Mouse (Mus musculus): ENCODE data around the gene Nbeal2. TPM values are rescaled to one million over a fixed set of nuclear protein-coding genes. Genes with fewer than 3 reads are reported as not detected.

Gene Nbeal2
- polyA plus RNA-seq, 1 experiment = 28.1 TPM

DNA sequence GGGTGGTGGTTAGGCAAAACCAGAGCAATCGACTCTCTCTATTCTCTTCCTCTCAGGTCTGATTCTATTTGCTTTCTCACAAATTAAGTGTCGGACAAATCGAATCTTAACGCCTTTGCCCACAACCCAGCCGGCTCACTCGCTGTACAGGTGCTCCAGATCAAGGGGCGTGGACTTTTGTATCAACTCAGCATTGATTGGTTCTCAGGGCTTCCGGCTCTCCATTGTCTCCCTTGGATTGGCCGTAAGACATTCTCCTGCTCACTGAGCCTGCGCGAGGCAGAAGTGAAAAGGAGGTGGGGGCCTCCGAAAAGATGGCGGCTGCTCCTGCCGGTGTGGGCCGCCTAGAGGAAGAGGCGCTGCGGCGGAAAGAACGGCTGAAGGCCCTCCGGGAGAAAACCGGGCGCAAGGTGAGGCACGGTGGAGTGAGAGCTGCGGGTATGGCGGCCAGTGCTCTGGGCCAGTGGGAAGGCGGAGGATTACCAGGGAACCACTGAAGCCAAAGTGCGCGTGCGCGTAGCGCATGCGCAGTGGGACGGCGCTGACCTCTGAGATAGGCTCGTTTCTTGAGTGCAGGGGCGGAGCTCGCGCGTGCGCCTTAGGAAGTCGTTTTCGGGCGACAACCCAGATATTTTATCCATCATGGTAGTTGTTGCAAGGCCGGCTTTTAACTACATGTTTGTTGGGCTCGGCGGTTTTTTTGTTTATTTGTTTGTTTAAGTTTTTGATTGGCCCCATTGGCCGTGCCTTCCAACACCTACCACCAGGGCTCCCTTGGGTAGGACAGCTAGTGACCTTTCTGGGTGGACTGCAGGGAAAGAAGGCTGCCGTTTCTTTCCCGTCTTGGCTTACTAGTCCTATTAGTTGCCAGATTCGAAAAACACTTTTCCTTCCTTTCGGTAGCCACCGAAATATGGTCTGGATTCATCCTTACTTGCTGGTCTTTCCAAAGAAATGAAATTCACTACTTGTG lies 2.6 kb upstream of the Nbeal2 start, which contains the start of gene Ccdc12:
TSS of gene Ccdc12 (plus strand) at position 255 of the 973 bp plus-strand sequence.
- H3K36me3 ChIP-seq (ENCODE audit: control insufficient read depth, insufficient read depth, low read length) = no peaks in the 10 kb centered on the region; the same call in 1 of the 2 replicates
- peak within 1 kb of the TSS; percentile 87 for H3K27ac ChIP-seq (ENCODE audit: insufficient read depth, low read depth, low read length)
- under 1% methylated on average over 52 of the region's 52 CpGs for WGBS
- no peaks in the 10 kb centered on the region for H3K27me3 ChIP-seq (ENCODE audit: control insufficient read depth, insufficient read depth, low read length)
- peak within 1 kb of the TSS; percentile 67 for H3K4me3 ChIP-seq (ENCODE audit: low read depth, low read length)
- TF ChIP-seq POLR2A (IDR thresholded peaks at IDR 0.05; ENCODE audit: low read depth, low read length) (peak; percentile 80), CTCF (IDR thresholded peaks at IDR 0.05; ENCODE audit: extremely low read depth, insufficient read length, insufficient replicate concordance, low read depth, low read length) (peak; percentile 14; the same call in 1 of the 2 replicates)
- H3K4me1 ChIP-seq (ENCODE audit: control insufficient read depth, insufficient read depth, insufficient read length, low read length) = peaks cover 31% of the 10 kb centered on the region

DNA sequence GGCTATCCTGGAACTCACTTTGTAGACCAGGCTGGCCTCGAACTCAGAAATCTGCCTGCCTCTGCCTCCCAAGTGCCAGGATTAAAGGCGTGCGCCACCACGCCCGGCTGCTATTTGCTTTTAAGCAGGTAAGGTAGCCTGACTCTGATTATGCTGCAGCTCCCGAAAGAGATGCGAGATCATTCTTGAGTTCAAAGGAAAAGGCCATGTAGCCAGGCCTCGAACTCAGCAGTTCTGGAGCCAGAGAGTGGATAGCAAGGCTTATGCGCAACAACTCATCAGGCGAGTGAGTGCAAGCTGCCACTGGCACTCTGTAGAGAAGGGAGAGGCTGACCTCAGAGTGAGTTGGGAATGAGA lies 1.7 kb upstream of the Nbeal2 start:
- Histone ChIP-seq H3K27me3 (ENCODE audit: control insufficient read depth, insufficient read depth, low read length) (no peaks in the 10 kb centered on the region), H3K36me3 (ENCODE audit: control insufficient read depth, insufficient read depth, low read length) (peaks cover 1% of the 10 kb centered on the region; the same call in 1 of the 2 replicates), H3K4me1 (ENCODE audit: control insufficient read depth, insufficient read depth, insufficient read length, low read length) (peaks cover 28% of the 10 kb centered on the region), H3K4me3 (ENCODE audit: low read depth, low read length) (peak overlapping the region; percentile 67; the same call in 1 of the 2 replicates), H3K27ac (ENCODE audit: insufficient read depth, low read depth, low read length) (peak overlapping the region; percentile 72)
- WGBS = 55% methylated on average over 10 of the region's 10 CpGs
- TF ChIP-seq CTCF (IDR thresholded peaks at IDR 0.05; ENCODE audit: extremely low read depth, insufficient read length, insufficient replicate concordance, low read depth, low read length) = no peak
- TF ChIP-seq POLR2A (IDR thresholded peaks at IDR 0.05; ENCODE audit: low read depth, low read length) = no peak

DNA sequence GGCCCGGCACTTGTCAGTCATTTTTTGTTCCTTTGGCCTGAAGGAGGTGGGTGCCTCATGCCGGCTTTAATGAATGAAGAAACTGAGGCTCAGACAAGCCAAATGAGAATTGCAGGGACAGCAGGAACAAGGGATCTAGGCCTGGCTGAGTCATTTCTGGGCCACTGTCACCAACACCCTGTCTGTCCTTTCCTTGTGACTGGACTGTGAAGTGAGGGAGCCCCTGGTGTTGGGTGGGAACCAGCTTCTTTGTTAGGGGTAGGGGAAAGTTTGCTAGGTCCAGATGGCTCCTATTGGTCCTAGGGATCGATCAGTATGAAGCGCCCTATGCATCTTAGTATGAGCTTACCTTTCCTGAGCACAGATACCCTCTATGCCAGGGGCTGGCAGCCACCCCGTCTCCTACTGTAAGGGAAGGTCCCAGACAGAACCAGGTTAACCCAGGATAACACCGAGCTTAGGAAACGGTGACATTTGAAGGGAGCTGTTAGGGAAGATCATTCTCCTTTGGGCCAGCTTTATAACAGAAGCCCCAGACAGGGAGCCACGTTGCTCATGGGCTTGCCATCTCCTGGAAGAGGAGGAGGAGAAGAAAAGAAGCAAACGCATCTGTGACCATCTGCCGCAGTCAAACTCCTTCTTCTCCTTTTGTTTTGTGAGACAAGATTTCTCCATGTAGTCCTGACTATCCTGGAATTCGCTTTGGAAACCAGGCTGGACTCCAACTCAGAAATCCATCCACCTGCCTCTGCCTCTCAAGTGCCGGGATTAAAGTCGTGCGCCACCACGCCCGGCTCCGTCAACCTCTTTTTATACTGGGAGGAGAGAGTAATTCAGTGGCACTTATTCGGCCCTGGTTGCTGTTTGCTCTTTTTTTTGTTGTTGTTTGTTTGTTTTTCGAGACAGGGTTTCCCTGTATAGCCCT lies 1.0 kb upstream of the Nbeal2 start:
- Histone ChIP-seq H3K4me3 (ENCODE audit: low read depth, low read length) (no peak overlapping the region), H3K4me1 (ENCODE audit: control insufficient read depth, insufficient read depth, insufficient read length, low read length) (peaks cover 27% of the 10 kb centered on the region), H3K36me3 (ENCODE audit: control insufficient read depth, insufficient read depth, low read length) (0 out of 2 replicates have a peak, but pooled peaks cover 1% of the 10 kb centered on the region), H3K27me3 (ENCODE audit: control insufficient read depth, insufficient read depth, low read length) (no peaks in the 10 kb centered on the region), H3K27ac (ENCODE audit: insufficient read depth, low read depth, low read length) (0 out of 2 replicates have a peak overlapping the region, but pooled peaks have one; percentile 32)
- no peak for TF ChIP-seq POLR2A (IDR thresholded peaks at IDR 0.05; ENCODE audit: low read depth, low read length)
- no peak for TF ChIP-seq CTCF (IDR thresholded peaks at IDR 0.05; ENCODE audit: extremely low read depth, insufficient read length, insufficient replicate concordance, low read depth, low read length)
- WGBS = 76% methylated on average over 19 of the region's 19 CpGs

DNA sequence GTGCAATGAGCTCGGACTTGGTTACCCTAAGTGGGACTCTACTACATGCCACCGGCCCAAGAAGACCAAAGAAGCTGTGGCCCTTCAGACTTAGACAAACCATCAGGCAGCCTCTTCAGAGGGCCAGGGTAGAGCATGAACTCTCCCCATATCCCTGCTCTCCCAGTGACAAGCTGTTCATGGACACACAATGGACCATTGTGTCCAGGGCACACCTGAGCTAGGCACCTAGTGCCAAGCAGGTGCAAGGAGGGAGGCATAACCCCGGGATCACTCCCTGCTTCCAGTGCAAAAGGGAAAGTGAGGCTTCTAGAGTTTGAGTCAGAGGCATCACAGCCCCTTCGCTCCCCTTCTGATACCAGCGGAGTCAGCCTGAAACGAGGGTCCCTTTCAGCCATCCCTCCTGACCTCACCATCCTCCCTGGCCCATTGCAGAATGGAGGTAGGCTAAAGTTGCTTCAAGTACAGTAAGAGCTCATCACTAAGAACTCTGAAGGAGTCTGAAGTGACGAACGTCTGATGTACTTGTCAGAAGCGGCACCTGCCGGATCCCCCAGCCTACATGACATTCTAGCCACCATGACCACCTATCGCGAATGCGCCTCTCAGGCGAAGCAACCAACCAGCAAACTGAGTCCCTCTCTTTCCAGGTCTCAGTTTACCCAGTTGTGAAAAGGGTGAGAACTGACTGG lies 852 bp downstream of the Nbeal2 start:
- TF ChIP-seq CTCF (IDR thresholded peaks at IDR 0.05; ENCODE audit: extremely low read depth, insufficient read length, insufficient replicate concordance, low read depth, low read length) (no peak), POLR2A (IDR thresholded peaks at IDR 0.05; ENCODE audit: low read depth, low read length) (no peak)
- Histone ChIP-seq H3K27me3 (ENCODE audit: control insufficient read depth, insufficient read depth, low read length) (no peaks in the 10 kb centered on the region), H3K36me3 (ENCODE audit: control insufficient read depth, insufficient read depth, low read length) (0 out of 2 replicates have a peak, but pooled peaks cover 1% of the 10 kb centered on the region), H3K4me3 (ENCODE audit: low read depth, low read length) (peak overlapping the region; percentile 76), H3K27ac (ENCODE audit: insufficient read depth, low read depth, low read length) (peak overlapping the region; percentile 12), H3K4me1 (ENCODE audit: control insufficient read depth, insufficient read depth, insufficient read length, low read length) (peaks cover 25% of the 10 kb centered on the region)
- 9% methylated on average over 14 of the region's 14 CpGs for WGBS

DNA sequence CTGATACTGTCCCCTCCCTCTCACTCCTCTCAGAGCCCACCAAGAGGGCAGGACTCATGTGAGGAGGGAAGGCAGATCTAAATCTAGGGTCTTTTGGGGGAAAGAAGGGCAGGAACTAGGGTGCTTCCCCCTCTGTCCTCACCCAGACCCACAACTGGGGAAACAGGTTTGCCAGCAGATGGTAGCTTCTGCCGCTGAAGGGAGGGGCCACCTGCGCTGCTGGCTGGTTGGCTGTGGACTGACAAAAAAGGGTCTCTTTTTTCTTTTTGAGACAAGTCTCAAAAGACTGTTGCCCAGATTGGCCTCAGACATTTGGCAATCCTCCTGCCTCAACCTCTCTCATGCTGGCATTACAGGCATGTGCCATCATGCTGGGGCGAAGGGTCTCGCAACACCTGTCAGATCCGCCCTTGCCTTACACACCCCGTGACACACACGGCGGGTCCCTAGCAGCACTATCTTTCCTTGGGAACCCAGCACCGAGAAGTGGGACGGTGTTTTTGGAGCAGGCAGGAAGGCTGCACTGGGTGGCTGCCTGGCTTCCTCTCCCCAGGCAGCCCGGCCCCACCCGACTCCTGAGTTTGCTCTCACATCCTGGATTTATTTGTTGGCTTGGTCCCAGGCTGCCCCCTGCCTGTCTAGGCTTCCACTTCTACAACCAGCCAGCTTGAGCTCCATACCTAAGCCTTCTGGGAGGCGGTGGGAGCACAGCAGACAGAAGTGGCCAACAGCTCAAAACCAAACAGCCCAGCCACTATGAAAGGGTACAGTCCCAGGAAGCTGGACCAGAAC lies 1.8 kb downstream of the Nbeal2 start:
- Histone ChIP-seq H3K36me3 (ENCODE audit: control insufficient read depth, insufficient read depth, low read length) (0 out of 2 replicates have a peak, but pooled peaks cover 1% of the 10 kb centered on the region), H3K27ac (ENCODE audit: insufficient read depth, low read depth, low read length) (peak overlapping the region; percentile 59), H3K4me1 (ENCODE audit: control insufficient read depth, insufficient read depth, insufficient read length, low read length) (peaks cover 20% of the 10 kb centered on the region), H3K4me3 (ENCODE audit: low read depth, low read length) (peak overlapping the region; percentile 76), H3K27me3 (ENCODE audit: control insufficient read depth, insufficient read depth, low read length) (no peaks in the 10 kb centered on the region)
- no peak for TF ChIP-seq CTCF (IDR thresholded peaks at IDR 0.05; ENCODE audit: extremely low read depth, insufficient read length, insufficient replicate concordance, low read depth, low read length)
- 10% methylated on average over 13 of the region's 13 CpGs for WGBS

DNA sequence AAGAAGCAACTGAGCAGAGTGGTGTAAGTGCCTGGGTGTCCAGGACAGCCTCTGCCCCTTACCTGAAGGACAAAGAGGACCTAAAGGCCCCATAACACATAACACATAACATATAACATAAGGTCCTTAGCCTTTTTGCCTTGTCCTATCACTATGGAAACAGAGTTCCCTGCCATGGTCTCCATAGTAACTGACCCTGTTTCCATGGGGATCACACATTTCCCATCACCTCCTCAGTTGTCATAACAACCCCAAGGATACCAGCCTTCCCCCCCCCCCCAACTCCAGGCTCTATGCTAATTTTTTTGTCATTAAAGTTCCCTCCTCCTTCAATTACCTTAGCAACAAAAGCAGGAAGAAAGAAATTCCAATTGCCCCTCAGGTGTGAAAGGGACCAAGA lies 4.2 kb downstream of the Nbeal2 start:
- Histone ChIP-seq H3K27me3 (ENCODE audit: control insufficient read depth, insufficient read depth, low read length) (no peaks in the 10 kb centered on the region), H3K36me3 (ENCODE audit: control insufficient read depth, insufficient read depth, low read length) (0 out of 2 replicates have a peak, but pooled peaks cover 1% of the 10 kb centered on the region), H3K4me3 (ENCODE audit: low read depth, low read length) (no peak overlapping the region), H3K4me1 (ENCODE audit: control insufficient read depth, insufficient read depth, insufficient read length, low read length) (peaks cover 21% of the 10 kb centered on the region), H3K27ac (ENCODE audit: insufficient read depth, low read depth, low read length) (no peak overlapping the region)
- no peak for TF ChIP-seq CTCF (IDR thresholded peaks at IDR 0.05; ENCODE audit: extremely low read depth, insufficient read length, insufficient replicate concordance, low read depth, low read length)
- TF ChIP-seq POLR2A (IDR thresholded peaks at IDR 0.05; ENCODE audit: low read depth, low read length) = no peak

All from small intestine, adult 2 months (tissue).